Mouse (Mus musculus): ENCODE measurements at regions not wholly inside any gene's neighbourhood (a gene's known extent, or its start where the extent isn't known, plus 50 kb on each side); places are given as distances from the start of the nearest gene placed in this dataset.

- no peak for ATAC-seq
- Histone ChIP-seq H3K4me3 (ENCODE audit: low read depth, low read length) (no peak overlapping the region), H3K4me2 (ENCODE audit: low read length) (no peak overlapping the region), H3K9ac (ENCODE audit: low read depth, low read length) (no peak overlapping the region), H3K27me3 (ENCODE audit: control insufficient read depth, insufficient read depth, low read depth, low read length) (no peaks in the 10 kb centered on the region), H3K9me3 (replicated peaks; ENCODE audit: control insufficient read depth, low read length, poor library complexity, severe bottlenecking) (no peaks in the 10 kb centered on the region), H3K4me1 (ENCODE audit: control insufficient read depth, insufficient read depth, low read length) (peaks cover 3% of the 10 kb centered on the region; the same call in 1 of the 2 replicates), H3K27ac (ENCODE audit: low read length) (no peak overlapping the region), H3K36me3 (ENCODE audit: control insufficient read depth, insufficient read depth, low read length) (no peaks in the 10 kb centered on the region)
- WGBS, result 95% methylated on average over 2 of the region's 2 CpGs
These were observed 175.1 kb downstream of the Ndfip2 start for GRCm38 (mm10) chr14:105433456-105433855.

DNA sequence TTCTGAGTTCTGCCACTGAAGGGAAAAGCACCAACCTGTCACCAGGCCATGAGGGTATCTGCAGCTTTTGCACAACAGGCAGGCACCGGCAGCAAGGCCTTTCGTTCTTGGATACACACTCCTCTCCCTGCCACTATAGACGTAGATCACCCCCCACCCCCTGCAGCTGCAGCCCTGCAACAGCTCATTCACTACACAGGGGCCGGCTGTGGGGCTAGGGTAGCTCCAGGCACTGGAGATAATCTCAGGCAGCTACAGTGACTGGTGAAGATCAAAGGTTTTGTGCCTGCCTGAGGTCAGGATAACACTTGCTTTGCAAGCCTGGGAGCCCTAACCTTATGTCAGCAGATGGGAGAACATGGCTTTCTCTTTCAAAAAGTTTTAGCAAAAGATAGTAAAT is 174.3 kb downstream of the Ndfip2 start:
- no peak overlapping the region for H3K4me3 ChIP-seq (ENCODE audit: low read depth, low read length)
- WGBS, result 3% methylated on average over 4 of the region's 4 CpGs
- H3K27me3 ChIP-seq (ENCODE audit: control insufficient read depth, insufficient read depth, low read depth, low read length), result no peaks in the 10 kb centered on the region
- no peak overlapping the region for H3K4me2 ChIP-seq (ENCODE audit: low read length)
- H3K36me3 ChIP-seq (ENCODE audit: control insufficient read depth, insufficient read depth, low read length), result no peaks in the 10 kb centered on the region
- ATAC-seq, result 0 out of 2 replicates have a peak, but pooled peaks have one; percentile 36
- no peaks in the 10 kb centered on the region for H3K9me3 ChIP-seq (replicated peaks; ENCODE audit: control insufficient read depth, low read length, poor library complexity, severe bottlenecking)
- no peak overlapping the region for H3K27ac ChIP-seq (ENCODE audit: low read length)
- H3K9ac ChIP-seq (ENCODE audit: low read depth, low read length), result no peak overlapping the region
- peaks cover 3% of the 10 kb centered on the region; the same call in 1 of the 2 replicates for H3K4me1 ChIP-seq (ENCODE audit: control insufficient read depth, insufficient read depth, low read length)

GRCm38 (mm10) chr14:105431584-105431983 is 173.2 kb downstream of the Ndfip2 start:
- no peak for ATAC-seq
- no peaks in the 10 kb centered on the region for H3K36me3 ChIP-seq (ENCODE audit: control insufficient read depth, insufficient read depth, low read length)

GRCm38 (mm10) chr14:105429664-105430257 is 171.4 kb downstream of the Ndfip2 start:
- no peaks in the 10 kb centered on the region for H3K27me3 ChIP-seq (ENCODE audit: control insufficient read depth, insufficient read depth, low read depth, low read length)
- no peaks in the 10 kb centered on the region for H3K36me3 ChIP-seq (ENCODE audit: control insufficient read depth, insufficient read depth, low read length)
- peaks cover 3% of the 10 kb centered on the region; the same call in 1 of the 2 replicates for H3K4me1 ChIP-seq (ENCODE audit: control insufficient read depth, insufficient read depth, low read length)
- no peak overlapping the region for H3K4me2 ChIP-seq (ENCODE audit: low read length)
- WGBS, result 82% methylated on average over 5 of the region's 5 CpGs
- ATAC-seq, result no peak
- no peak overlapping the region for H3K9ac ChIP-seq (ENCODE audit: low read depth, low read length)
- H3K4me3 ChIP-seq (ENCODE audit: low read depth, low read length), result no peak overlapping the region
- H3K27ac ChIP-seq (ENCODE audit: low read length), result no peak overlapping the region
- no peaks in the 10 kb centered on the region for H3K9me3 ChIP-seq (replicated peaks; ENCODE audit: control insufficient read depth, low read length, poor library complexity, severe bottlenecking)

More at GRCm38 (mm10) chr14:105431584-105431983, 173.2 kb downstream of the Ndfip2 start:
- no peak overlapping the region for H3K4me2 ChIP-seq (ENCODE audit: low read length)
- no peak overlapping the region for H3K4me3 ChIP-seq (ENCODE audit: low read depth, low read length)
- peaks cover 3% of the 10 kb centered on the region; the same call in 1 of the 2 replicates for H3K4me1 ChIP-seq (ENCODE audit: control insufficient read depth, insufficient read depth, low read length)
- H3K9me3 ChIP-seq (replicated peaks; ENCODE audit: control insufficient read depth, low read length, poor library complexity, severe bottlenecking), result no peaks in the 10 kb centered on the region
- WGBS, result 93% methylated on average over 4 of the region's 4 CpGs
- H3K27me3 ChIP-seq (ENCODE audit: control insufficient read depth, insufficient read depth, low read depth, low read length), result no peaks in the 10 kb centered on the region
- H3K27ac ChIP-seq (ENCODE audit: low read length), result no peak overlapping the region
- no peak overlapping the region for H3K9ac ChIP-seq (ENCODE audit: low read depth, low read length)

GRCm38 (mm10) chr14:105427474-105427901 is 169.1 kb downstream of the Ndfip2 start:
- Histone ChIP-seq H3K4me1 (ENCODE audit: control insufficient read depth, insufficient read depth, low read length) (peaks cover 2% of the 10 kb centered on the region; the same call in 1 of the 2 replicates), H3K27me3 (ENCODE audit: control insufficient read depth, insufficient read depth, low read depth, low read length) (no peaks in the 10 kb centered on the region), H3K27ac (ENCODE audit: low read length) (no peak overlapping the region), H3K36me3 (ENCODE audit: control insufficient read depth, insufficient read depth, low read length) (no peaks in the 10 kb centered on the region), H3K4me3 (ENCODE audit: low read depth, low read length) (peak overlapping the region; percentile 7; the same call in 1 of the 2 replicates), H3K9me3 (replicated peaks; ENCODE audit: control insufficient read depth, low read length, poor library complexity, severe bottlenecking) (no peaks in the 10 kb centered on the region), H3K9ac (ENCODE audit: low read depth, low read length) (no peak overlapping the region), H3K4me2 (ENCODE audit: low read length) (peak overlapping the region; percentile 48)
- WGBS, result 18% methylated on average over 17 of the region's 17 CpGs
- peak; percentile 90 for ATAC-seq

DNA sequence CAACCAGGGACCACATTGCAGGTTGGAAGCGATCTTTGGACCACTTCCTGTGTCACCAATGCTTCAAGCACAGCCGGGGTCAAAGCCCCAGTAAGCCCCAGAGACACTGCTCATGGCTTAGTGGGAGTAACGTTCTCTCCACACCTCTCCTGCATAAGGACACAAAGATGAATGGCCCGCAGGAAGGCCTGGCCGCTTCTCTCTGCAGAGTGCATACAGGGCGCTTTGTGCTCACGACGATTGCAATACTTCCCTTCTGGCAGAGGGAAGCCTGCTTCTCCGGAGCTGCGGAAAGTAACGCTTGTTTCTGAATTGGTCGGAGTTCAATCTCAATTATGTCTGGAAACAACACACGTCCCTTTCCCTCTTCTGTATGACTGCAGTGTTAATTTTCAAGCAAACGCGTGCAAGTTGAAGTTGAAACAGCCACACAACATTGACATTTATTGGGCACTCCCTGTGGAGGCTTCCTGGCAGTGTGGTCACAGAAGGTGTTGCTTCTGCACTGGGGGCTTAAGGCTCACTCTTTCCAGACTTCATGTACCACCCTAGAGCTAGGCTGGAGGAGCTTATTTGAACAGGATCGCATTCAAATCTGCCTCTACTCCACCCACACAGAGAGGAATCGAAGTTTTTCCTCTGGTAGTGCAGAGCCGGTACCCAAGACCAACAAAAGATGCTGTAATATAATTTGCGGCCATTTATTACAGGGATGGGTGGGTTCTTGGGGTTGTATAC is 168.4 kb downstream of the Ndfip2 start:
- no peaks in the 10 kb centered on the region for H3K36me3 ChIP-seq (ENCODE audit: control insufficient read depth, insufficient read depth, low read length)
- no peaks in the 10 kb centered on the region for H3K27me3 ChIP-seq (ENCODE audit: control insufficient read depth, insufficient read depth, low read depth, low read length)
- no peaks in the 10 kb centered on the region for H3K4me1 ChIP-seq (ENCODE audit: control insufficient read depth, insufficient read depth, low read length)
- no peak overlapping the region for H3K27ac ChIP-seq (ENCODE audit: low read length)
- H3K9ac ChIP-seq (ENCODE audit: low read depth, low read length), result no peak overlapping the region
- 70% methylated on average over 19 of the region's 19 CpGs for WGBS
- H3K9me3 ChIP-seq (replicated peaks; ENCODE audit: control insufficient read depth, low read length, poor library complexity, severe bottlenecking), result no peaks in the 10 kb centered on the region
- no peak overlapping the region for H3K4me2 ChIP-seq (ENCODE audit: low read length)
- ATAC-seq, result no peak
- H3K4me3 ChIP-seq (ENCODE audit: low read depth, low read length), result no peak overlapping the region

DNA sequence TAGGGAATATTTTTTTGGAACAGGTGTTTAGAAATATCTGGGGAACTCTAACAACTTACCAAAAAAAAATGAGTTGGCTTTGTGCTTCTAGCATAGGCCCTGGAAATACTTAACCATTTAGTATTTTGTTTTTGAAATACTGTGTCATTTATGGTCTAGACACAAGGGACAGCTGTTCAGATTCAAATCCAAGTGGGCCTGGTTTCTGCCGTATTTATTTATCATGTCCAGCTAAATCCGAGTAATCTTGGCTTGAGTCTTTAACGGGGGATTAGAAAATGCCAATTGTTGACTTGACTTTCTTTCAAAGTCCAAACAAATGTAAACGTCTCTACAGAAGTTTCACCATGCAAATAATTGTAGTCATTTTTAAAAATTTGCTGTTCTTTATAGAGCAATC is 159.6 kb downstream of the Ndfip2 start:
- 43% methylated on average over 4 of the region's 4 CpGs for WGBS

DNA sequence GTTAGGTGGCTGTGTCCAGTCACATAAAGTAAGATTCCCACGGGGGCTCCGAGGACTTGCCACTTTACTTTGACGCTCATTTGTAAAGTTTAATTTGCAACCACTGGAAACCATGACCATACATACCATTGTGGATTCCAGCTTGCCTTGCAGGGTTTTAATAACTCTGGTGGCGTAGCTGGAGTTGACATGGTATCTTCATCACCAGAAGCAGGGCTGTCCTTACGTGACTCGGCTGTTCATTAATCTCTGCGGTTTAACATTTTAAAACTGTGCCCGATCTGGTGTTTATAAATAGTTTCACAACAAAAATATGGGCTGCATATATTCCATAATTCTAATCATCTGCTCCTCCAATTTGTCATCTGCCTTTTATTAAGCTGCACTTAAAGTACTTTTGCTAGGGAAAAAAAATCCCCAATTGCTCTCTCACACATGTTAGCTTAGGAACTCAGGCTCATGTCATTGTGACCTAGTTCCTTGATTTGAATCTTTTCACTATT is 159.1 kb downstream of the Ndfip2 start:
- Histone ChIP-seq H3K4me3 (ENCODE audit: low read depth, low read length) (no peak overlapping the region), H3K4me1 (ENCODE audit: control insufficient read depth, insufficient read depth, low read length) (no peaks in the 10 kb centered on the region), H3K9ac (ENCODE audit: low read depth, low read length) (no peak overlapping the region), H3K4me2 (ENCODE audit: low read length) (no peak overlapping the region), H3K9me3 (replicated peaks; ENCODE audit: control insufficient read depth, low read length, poor library complexity, severe bottlenecking) (no peaks in the 10 kb centered on the region), H3K27ac (ENCODE audit: low read length) (no peak overlapping the region), H3K27me3 (ENCODE audit: control insufficient read depth, insufficient read depth, low read depth, low read length) (no peaks in the 10 kb centered on the region), H3K36me3 (ENCODE audit: control insufficient read depth, insufficient read depth, low read length) (no peaks in the 10 kb centered on the region)
- WGBS, result 89% methylated on average over 8 of the region's 8 CpGs
- ATAC-seq, result no peak

More for the DNA sequence above, 159.6 kb downstream of the Ndfip2 start:
- no peaks in the 10 kb centered on the region for H3K36me3 ChIP-seq (ENCODE audit: control insufficient read depth, insufficient read depth, low read length)
- no peaks in the 10 kb centered on the region for H3K9me3 ChIP-seq (replicated peaks; ENCODE audit: control insufficient read depth, low read length, poor library complexity, severe bottlenecking)
- H3K27me3 ChIP-seq (ENCODE audit: control insufficient read depth, insufficient read depth, low read depth, low read length), result no peaks in the 10 kb centered on the region
- no peak overlapping the region for H3K27ac ChIP-seq (ENCODE audit: low read length)
- no peak overlapping the region for H3K9ac ChIP-seq (ENCODE audit: low read depth, low read length)
- no peak overlapping the region for H3K4me2 ChIP-seq (ENCODE audit: low read length)
- no peaks in the 10 kb centered on the region for H3K4me1 ChIP-seq (ENCODE audit: control insufficient read depth, insufficient read depth, low read length)
- no peak for ATAC-seq
- H3K4me3 ChIP-seq (ENCODE audit: low read depth, low read length), result no peak overlapping the region

DNA sequence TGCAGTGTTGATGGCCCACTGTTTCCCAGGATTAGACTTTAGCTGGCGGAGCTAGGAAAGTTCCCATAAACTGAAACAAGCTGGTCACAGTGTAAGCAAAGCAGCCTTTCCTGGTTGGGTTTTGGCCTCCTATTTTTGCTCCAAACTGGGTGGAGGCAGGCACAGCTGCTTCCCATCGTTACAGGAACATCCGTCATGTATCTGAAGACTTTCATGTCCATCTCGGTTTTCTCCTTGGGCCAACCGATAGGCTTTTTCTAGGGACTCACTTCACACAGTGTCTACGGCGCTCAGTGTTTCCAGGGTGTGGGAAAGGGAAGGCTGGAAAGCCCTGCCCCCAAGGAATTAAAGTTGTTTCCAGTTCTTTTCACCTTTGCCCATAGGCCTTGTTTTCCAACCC is 158.6 kb downstream of the Ndfip2 start:
- Histone ChIP-seq H3K4me2 (ENCODE audit: low read length) (no peak overlapping the region), H3K27ac (ENCODE audit: low read length) (no peak overlapping the region), H3K4me3 (ENCODE audit: low read depth, low read length) (no peak overlapping the region), H3K36me3 (ENCODE audit: control insufficient read depth, insufficient read depth, low read length) (no peaks in the 10 kb centered on the region), H3K9ac (ENCODE audit: low read depth, low read length) (no peak overlapping the region), H3K9me3 (replicated peaks; ENCODE audit: control insufficient read depth, low read length, poor library complexity, severe bottlenecking) (no peaks in the 10 kb centered on the region), H3K27me3 (ENCODE audit: control insufficient read depth, insufficient read depth, low read depth, low read length) (no peaks in the 10 kb centered on the region), H3K4me1 (ENCODE audit: control insufficient read depth, insufficient read depth, low read length) (no peaks in the 10 kb centered on the region)
- ATAC-seq, result no peak
- 88% methylated on average over 7 of the region's 7 CpGs for WGBS

Measured in midbrain, embryonic 16.5 days (tissue).